20 mouse cellular contexts compared by ENCODE assay signal in the genomic region with DNA sequence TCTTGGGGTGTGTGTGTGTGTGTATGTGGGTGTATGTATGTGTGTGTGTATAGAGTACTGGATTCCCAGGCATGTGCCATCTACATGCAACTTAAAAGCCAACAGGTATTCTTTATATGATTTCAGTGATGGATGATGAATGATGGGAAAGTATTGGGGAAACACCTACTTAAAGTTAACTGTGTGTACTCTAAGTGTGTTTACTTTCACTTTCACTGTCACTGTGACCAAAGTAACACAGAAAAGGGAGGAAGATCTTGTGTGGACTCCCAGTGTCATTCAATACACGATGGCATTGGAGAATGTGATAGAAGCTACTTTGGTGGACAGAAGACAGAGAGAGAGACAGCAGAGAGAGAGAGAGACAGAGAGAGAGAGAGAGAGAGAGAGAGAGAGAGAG.
"Had no signal": no experiment of that assay in that cellular context is flagged by ENCODE, and none has a peak within 500 bp of the region (broad histone marks: within the 10 kb centered on the region; RNA-seq: fewer than 3 reads in every experiment).

No protein-coding gene starts in this region.

- H3K36me3 ChIP-seq: midbrain, embryonic 12.5 days; midbrain, embryonic 15.5 days; neural tube, embryonic 12.5 days; neural tube, embryonic 15.5 days had no signal

- H3K4me3 ChIP-seq: layer of hippocampus, adult 2 months; midbrain, embryonic 12.5 days; midbrain, embryonic 15.5 days; neural tube, embryonic 12.5 days; neural tube, embryonic 15.5 days had no signal

- ATAC-seq: liver, postnatal 0 days; lung, postnatal 0 days; midbrain, embryonic 15.5 days had no signal

- H3K9me3 ChIP-seq: midbrain, embryonic 12.5 days; midbrain, embryonic 15.5 days; neural tube, embryonic 12.5 days; neural tube, embryonic 15.5 days had no signal

- DNase-seq: kidney, postnatal 25 days; layer of hippocampus, adult 9-11 months; liver, postnatal 0 days; lung, embryonic 14.5 days; right cerebral cortex, adult 18-20 months; right cerebral cortex, postnatal 14 days; right cerebral cortex, postnatal 4 days; thymus, adult 2 months; thymus, postnatal 25 days had no signal

- H3K27ac ChIP-seq: kidney, postnatal 0 days; layer of hippocampus, adult 2 months; liver, embryonic 14.5 days; macrophage; midbrain, embryonic 12.5 days; midbrain, embryonic 15.5 days; neural tube, embryonic 12.5 days; neural tube, embryonic 15.5 days; stomach, postnatal 0 days had no signal

- H3K27me3 ChIP-seq: midbrain, embryonic 12.5 days; midbrain, embryonic 15.5 days; neural tube, embryonic 12.5 days; neural tube, embryonic 15.5 days had no signal

- H3K4me2 ChIP-seq: liver, embryonic 11.5 days; lung, embryonic 14.5 days; midbrain, embryonic 12.5 days; midbrain, embryonic 15.5 days; neural tube, embryonic 12.5 days; neural tube, embryonic 15.5 days had no signal

- H3K4me1 ChIP-seq: midbrain, embryonic 12.5 days; midbrain, embryonic 15.5 days; neural tube, embryonic 12.5 days; neural tube, embryonic 15.5 days had no signal

- H3K9ac ChIP-seq: liver, embryonic 14.5 days; liver, postnatal 0 days; lung, embryonic 14.5 days; midbrain, embryonic 12.5 days; midbrain, embryonic 15.5 days; neural tube, embryonic 12.5 days; neural tube, embryonic 15.5 days had no signal
